Mouse (Mus musculus) embryonic fibroblast, embryonic 13.5 days (primary cell): ENCODE data around the gene Zfp488. TPM values are rescaled to one million over a fixed set of nuclear protein-coding genes. Genes with fewer than 3 reads are reported as not detected.

Experiments used
- H3K27ac ChIP-seq: 2 replicates; pipeline ENCODE4 v1.5.1; 2012; ENCODE audit warnings: low read length, control low read depth, inconsistent platforms; ENCODE audit not compliant: insufficient read depth
- H3K4me1 ChIP-seq: 2 replicates; pipeline ENCODE4 v1.6.1; 2011; ENCODE audit warnings: low read length; ENCODE audit not compliant: control insufficient read depth, insufficient read depth
- H3K4me3 ChIP-seq: 2 replicates; pipeline ENCODE4 v1.5.1; 2011; ENCODE audit warnings: mild to moderate bottlenecking, control low read depth, low read length; ENCODE audit not compliant: insufficient read depth
- CTCF ChIP-seq: IDR thresholded peaks from 2 replicates; pipeline ENCODE4 v1.5.1; 2011; ENCODE audit warnings: mild to moderate bottlenecking, control low read depth, low read length, moderate library complexity, borderline replicate concordance; ENCODE audit not compliant: insufficient read depth
- POLR2A ChIP-seq: IDR thresholded peaks from 2 replicates; pipeline ENCODE4 v1.6.1; 2011; ENCODE audit warnings: low read depth, mild to moderate bottlenecking, control low read depth, low read length, moderate library complexity
- polyA plus RNA-seq: library from polyadenylated mRNA; stranded (reverse); fragments of >200 nt; gene quantifications from 2 replicates; pipeline ENCODE4 v1.2.4, GENCODE M21; 2011; ENCODE audit warnings: low read depth; ENCODE audit not compliant: missing spikeins, insufficient read length

Zfp488 gene
- not detected in 2 replicates for polyA plus RNA-seq

DNA sequence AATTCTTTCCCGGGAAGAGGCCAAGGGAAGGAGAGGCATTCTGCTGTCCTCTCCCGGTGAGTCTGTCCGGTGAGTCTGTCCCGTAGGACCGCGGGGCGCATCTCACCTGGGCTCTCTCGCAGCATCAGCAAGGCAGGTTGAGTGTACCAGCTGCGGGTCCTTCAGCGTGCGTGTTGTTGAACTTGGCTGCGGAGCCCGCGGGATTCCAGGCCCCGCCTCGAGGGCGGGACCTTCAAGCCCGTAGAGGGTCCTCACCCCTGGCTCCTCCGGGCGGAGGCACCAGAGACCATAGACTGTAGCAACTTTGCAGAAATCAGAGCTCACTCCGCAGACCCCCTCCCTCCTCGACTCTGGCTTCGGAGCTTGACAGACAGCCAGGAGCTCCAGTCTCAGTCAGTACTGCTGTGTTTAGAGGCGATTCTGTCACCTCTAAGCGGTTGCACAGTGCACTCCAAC lies at the start of gene Zfp488:
Zfp488 (minus strand) TSS at position 161 of the 456 bp plus-strand sequence.
- H3K4me1 ChIP-seq: no peaks in the 10 kb centered on the region
- TF ChIP-seq POLR2A (no peak), CTCF (no peak)
- H3K4me3 ChIP-seq: no peak within 1 kb of the TSS
- H3K27ac ChIP-seq: no peak within 1 kb of the TSS

DNA sequence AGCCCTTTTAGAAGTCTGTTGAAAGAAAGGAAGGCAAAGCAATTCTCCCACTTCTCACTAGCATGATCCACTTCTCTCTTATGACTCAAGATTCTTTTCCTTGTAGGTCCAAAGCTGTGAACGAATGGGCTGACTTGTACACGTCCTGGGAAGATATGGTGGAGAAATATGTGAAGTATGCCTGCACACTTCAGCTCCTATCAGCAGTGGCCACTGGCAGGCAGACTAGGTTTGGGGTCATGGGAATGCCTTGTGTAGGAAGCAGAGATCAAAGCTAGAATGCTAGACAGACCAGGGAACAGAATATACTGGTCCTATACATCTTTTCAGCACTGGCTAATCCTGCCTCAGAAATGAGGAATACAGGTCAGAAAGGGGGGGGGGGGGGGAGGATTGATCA lies 48.1 kb upstream of the Zfp488 start:
- Histone ChIP-seq H3K4me3 (no peak overlapping the region), H3K27ac (no peak overlapping the region), H3K4me1 (no peaks in the 10 kb centered on the region)
- TF ChIP-seq CTCF: no peak
- no peak for TF ChIP-seq POLR2A

DNA sequence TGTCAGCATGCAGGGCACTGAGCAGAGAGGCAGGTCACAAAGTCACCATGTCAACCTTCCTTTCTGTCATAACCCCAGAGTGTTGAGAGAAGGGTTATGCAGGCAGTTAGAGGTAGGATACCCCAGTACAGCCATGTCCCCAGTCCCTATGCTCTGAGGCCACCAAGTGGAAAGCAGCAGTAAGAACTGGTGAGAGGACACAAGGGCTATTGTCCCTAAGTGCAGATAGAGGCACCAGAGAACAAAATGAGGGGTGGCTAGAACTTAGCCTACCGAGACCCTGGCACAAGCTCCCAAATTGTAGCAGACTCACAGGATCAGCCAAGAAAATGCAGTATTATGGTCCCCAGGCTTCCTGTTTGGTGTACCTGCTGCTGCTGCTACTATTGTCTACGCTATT lies 38.4 kb upstream of the Zfp488 start:
- Histone ChIP-seq H3K27ac (no peak overlapping the region), H3K4me1 (no peaks in the 10 kb centered on the region), H3K4me3 (no peak overlapping the region)
- TF ChIP-seq CTCF: no peak
- TF ChIP-seq POLR2A: no peak

DNA sequence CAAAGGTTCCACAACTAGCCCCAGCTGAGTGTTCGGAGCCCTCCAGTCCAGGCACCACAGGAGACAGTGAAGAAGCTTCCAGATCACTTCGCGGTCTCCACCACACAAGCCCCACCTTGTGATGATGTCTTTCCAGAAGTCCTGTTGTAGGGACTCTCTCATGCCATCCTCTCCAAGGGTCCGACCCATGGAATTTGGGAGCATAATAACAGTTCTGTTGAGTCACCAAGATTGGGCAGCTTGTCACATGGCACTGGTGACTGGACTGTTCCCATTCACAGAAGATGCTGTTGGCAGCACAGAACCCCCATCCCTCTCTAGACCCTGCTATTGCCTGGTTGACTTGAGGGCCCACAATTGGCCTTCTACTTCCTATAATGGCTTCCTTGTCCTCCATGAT lies 37.8 kb upstream of the Zfp488 start, which contains the start of gene Gm5460:
Gm5460 (plus strand) TSS at position 378 of the 400 bp plus-strand sequence.
- TF ChIP-seq POLR2A (no peak), CTCF (no peak)
- Histone ChIP-seq H3K4me3 (no peak within 1 kb of the TSS), H3K4me1 (no peaks in the 10 kb centered on the region), H3K27ac (no peak within 1 kb of the TSS)

DNA sequence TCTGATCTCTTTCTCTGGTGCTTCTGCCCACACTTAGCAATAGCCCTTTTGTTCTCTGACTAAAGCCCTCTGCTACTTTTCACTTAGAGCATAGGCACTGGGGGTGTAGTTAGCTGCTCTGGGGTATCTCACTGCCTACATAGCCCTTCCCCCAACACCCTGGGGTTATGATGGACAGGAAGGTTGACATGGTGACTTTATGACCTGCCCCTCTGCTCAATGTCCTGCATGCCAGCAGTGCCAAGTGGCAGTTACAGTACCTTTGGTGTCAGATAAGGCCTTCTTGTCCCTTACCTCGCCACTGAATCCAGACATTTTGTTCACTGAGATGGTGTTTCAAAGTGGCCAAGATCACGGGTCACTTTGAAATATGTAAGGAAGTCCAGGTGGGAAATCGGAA lies 36.5 kb upstream of the Zfp488 start, which contains the start of gene Gm30083:
Gm30083 (minus strand) TSS at position 120 of the 400 bp plus-strand sequence.
- no peak for TF ChIP-seq POLR2A
- no peak for TF ChIP-seq CTCF
- H3K4me1 ChIP-seq: no peaks in the 10 kb centered on the region
- no peak within 1 kb of the TSS for H3K27ac ChIP-seq
- no peak within 1 kb of the TSS for H3K4me3 ChIP-seq

DNA sequence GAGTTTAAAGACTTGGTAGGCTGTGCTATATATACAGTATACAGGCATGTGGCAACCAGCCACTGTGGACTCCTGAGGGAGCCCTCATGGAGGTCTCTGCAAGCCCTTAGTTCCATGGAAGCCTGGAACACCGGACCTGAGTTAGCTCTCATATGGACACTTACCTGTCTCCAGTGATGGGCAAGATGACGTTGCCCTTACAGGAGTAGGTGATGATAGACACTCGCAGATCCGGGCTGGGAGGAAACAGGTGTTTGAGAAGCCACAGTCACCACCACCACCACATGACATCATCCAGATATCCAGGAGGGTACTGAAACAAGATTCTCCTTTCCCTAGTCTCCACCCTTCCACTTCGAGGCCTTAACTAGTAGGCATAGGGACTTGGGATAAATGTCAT lies 23.8 kb upstream of the Zfp488 start:
- Histone ChIP-seq H3K4me1 (no peaks in the 10 kb centered on the region), H3K4me3 (no peak overlapping the region), H3K27ac (no peak overlapping the region)
- TF ChIP-seq POLR2A (no peak), CTCF (no peak)

DNA sequence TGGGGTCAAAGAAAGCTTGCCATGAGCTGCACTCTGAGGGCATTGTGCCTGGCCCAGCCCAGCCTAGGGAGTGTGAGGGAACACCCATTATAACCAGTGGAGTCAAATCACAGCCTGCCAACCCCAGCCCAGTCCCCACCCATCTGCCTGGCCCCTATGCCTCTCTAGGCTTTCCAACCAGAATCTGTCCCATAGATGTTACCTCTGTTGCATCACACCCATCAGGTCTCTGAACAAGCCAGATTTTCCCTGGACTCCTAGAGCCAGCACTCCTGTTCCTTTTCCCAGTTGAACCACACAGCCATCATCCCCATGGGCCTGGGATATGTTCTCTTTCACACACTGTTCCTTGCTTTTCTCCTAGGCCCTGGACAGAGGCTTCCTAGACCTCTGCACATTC lies 22.9 kb upstream of the Zfp488 start:
- TF ChIP-seq POLR2A: no peak
- no peak for TF ChIP-seq CTCF
- no peak overlapping the region for H3K27ac ChIP-seq
- no peaks in the 10 kb centered on the region for H3K4me1 ChIP-seq
- no peak overlapping the region for H3K4me3 ChIP-seq

DNA sequence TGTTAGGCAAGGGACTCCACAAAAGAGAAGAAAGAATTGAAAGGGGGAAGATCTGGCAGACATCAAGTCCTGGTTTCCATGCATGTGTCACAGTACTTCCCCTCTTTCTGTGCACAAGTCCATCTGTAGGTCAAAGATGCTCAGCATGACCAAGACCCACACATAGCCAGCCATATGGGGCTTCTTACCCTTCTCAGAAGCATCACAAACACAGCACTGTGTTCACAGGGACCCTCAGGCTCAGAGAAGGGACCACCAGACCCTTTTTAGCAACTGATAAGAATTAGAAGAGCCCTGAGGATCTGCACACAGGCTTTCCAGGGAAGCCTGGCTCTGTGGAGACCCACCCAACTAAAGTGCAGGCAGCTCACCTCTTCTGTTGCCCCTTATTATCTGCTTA lies 21.5 kb upstream of the Zfp488 start:
- Histone ChIP-seq H3K27ac (no peak overlapping the region), H3K4me1 (no peaks in the 10 kb centered on the region), H3K4me3 (no peak overlapping the region)
- TF ChIP-seq CTCF (no peak), POLR2A (no peak)

DNA sequence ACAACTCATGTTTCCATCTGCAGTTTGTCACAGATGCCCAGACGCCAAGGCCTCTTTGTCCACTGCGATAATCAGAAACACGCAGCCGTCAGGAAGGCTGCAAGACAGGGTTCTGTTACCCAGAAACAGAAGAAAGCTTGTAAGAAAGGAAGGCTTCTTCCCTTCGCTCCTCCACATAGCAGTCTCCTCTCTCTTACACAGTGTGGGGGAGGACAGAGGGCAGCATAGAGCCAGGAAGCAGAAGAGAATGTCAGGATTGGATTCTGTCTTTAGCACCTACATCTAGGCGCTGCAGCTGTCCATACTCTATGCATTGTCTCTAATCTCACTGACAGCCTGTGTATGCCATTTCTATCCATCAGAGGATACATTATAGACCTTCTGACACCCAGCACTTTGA lies 18.9 kb upstream of the Zfp488 start:
- TF ChIP-seq POLR2A (no peak), CTCF (no peak)
- Histone ChIP-seq H3K27ac (no peak overlapping the region), H3K4me1 (no peaks in the 10 kb centered on the region), H3K4me3 (no peak overlapping the region)

DNA sequence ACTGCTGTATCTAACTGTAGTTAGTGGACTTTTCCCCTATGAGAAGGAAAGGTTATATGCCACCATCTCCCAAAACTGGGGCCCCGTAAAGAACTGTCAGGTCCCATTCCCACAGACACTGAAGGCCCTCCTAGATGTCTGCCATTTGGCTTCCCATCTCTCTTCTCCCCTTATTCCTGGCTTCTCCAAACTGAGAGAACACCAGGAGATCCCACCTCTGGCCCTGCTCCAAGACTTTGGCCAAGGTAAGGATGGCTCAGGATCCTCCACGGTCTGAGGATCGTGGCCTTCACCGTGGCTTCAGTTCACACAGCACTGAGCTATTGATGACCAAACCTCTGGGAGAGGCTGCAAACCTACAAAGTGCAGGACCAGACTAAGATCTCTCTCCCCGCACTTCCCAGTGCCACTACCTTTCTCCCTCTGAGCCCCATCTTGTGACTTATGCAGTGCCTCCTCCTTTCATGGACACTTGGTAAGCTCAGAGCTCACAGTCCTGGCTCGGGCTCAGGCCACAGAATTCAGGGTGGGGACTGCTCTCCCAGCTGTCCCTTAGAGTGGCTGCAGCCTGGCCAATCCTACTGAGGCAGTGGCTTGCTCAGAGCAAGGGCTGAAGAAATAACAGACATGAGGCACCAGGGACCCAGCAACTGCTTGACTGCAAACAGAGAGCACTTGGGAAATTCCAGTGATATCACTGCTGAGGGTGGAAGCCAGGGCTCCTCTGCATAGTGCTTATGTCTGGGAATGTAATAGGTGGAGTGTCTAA lies 15.1 kb upstream of the Zfp488 start:
- TF ChIP-seq POLR2A (no peak), CTCF (no peak)
- H3K4me3 ChIP-seq: no peak overlapping the region

More for the DNA sequence above, 15.1 kb upstream of the Zfp488 start:
- Histone ChIP-seq H3K27ac (no peak overlapping the region), H3K4me1 (no peaks in the 10 kb centered on the region)
